In the genomic region with DNA sequence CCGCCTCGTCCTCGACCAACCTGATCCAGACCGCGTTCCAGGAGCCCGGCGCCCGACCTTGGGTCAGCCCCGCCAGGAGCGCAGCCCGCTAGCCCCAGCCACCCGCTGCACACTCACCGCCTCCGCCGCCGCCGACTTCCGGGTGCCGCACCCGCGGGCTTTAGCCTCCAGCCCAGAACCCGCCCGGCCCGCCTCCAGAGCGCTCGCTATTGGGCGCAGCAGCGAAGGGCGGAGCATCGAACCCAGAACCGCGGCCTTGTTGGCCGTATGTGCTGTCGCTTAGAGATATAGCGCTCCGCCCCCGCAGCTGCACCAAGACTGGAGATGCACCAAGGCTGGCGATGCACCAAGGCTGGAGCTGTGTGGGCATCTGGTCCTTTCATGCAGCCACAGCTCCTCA, we compare ENCODE assay signal across 8 mouse cellular contexts. TPM values are rescaled to one million over a fixed set of nuclear protein-coding genes. Genes with fewer than 3 reads are reported as not detected.
DNase-seq lines count a peak whose midpoint lies in the region; ATAC-seq and TF ChIP-seq lines count a peak whose summit lies in the region.

No protein-coding gene starts in this region.

- TF ChIP-seq POLR2A in cortical plate, adult 2 months (IDR thresholded peaks at IDR 0.05; ENCODE audit: extremely low read depth, insufficient read depth, low read length): peak; percentile 68

- peak; percentile 92 to 96 for DNase-seq in gastrocnemius, adult 8-10 months (ENCODE audit: low spot score in 2 of 2)
- peak; percentile 96 for DNase-seq in induced T-regulatory cell, adult 2 months (ENCODE audit: low read depth)
- DNase-seq in left cerebral cortex, adult 9 months (ENCODE audit: low spot score in 2 of 2): peak; percentile 94 to 98
- DNase-seq in right cerebral cortex, postnatal 14 days: peak; percentile 98
- DNase-seq in urinary bladder, postnatal 36 days (ENCODE audit: low spot score in 2 of 2): peak; percentile 95 to 97

- peaks cover 8% of the 10 kb centered on the region for H3K4me1 ChIP-seq in cortical plate, adult 2 months (ENCODE audit: control insufficient read depth, insufficient read depth, low read length)

- peak overlapping the region; percentile 60 for H3K27ac ChIP-seq in cortical plate, adult 2 months (ENCODE audit: insufficient read depth, low read length)

- no peak for TF ChIP-seq CTCF in cortical plate, adult 2 months (IDR thresholded peaks at IDR 0.05; ENCODE audit: extremely low read depth, insufficient read depth, low read length)

- peak overlapping the region; percentile 80 for H3K4me3 ChIP-seq in cortical plate, adult 2 months (ENCODE audit: insufficient read depth, low read length)

- peak; percentile 99 for ATAC-seq in activated CD4-positive, CD25-positive, alpha-beta regulatory T cell, adult 4 months
- peak; percentile 80 for ATAC-seq in megakaryocyte progenitor cell, adult 5-6 weeks (replicated peaks; ENCODE audit: poor library complexity)

RNA-seq across cellular contexts. Expression of a gene that starts 4.1 kb away (rescaled TPM):
- polyA plus RNA-seq in activated CD4-positive, CD25-positive, alpha-beta regulatory T cell, adult 4 months (2017; shearing (Covaris generic)): 10 to 100 TPM; 55.4 to 58.0 TPM
- 231 and 235 TPM in 2 replicates for polyA plus RNA-seq in cortical plate, adult 2 months (2012; rRNA removed)
- 10 to 100 TPM; 29.9 to 53.4 (median 43.1) TPM for total RNA-seq in gastrocnemius, adult 8-10 months (2022)
- 20.5 and 21.7 TPM in 2 replicates for total RNA-seq in megakaryocyte progenitor cell, adult 5-6 weeks (2015)
- total RNA-seq in megakaryocyte progenitor cell, adult 5-6 weeks (2017): 7.6 and 8.6 TPM in 2 replicates

RNA-seq across cellular contexts. Expression of a gene that starts 4.2 kb away (rescaled TPM):
- polyA plus RNA-seq in activated CD4-positive, CD25-positive, alpha-beta regulatory T cell, adult 4 months (2017; shearing (Covaris generic)): under 1 TPM; 0.51 to 0.93 TPM
- 30.6 and 35.9 TPM in 2 replicates for polyA plus RNA-seq in cortical plate, adult 2 months (2012; rRNA removed)
- 10 to 100 TPM in 2 of 4 experiments, 1 to 10 TPM in 2; 7.8 to 12.7 (median 9.9) TPM for total RNA-seq in gastrocnemius, adult 8-10 months (2022)
- 0.20 and 1.2 TPM in 2 replicates for total RNA-seq in megakaryocyte progenitor cell, adult 5-6 weeks (2015)
- total RNA-seq in megakaryocyte progenitor cell, adult 5-6 weeks (2017): 0.83 and 7.9 TPM in 2 replicates

RNA-seq across cellular contexts. Expression of a gene that starts 54.7 kb away (rescaled TPM):
- polyA plus RNA-seq in activated CD4-positive, CD25-positive, alpha-beta regulatory T cell, adult 4 months (2017; shearing (Covaris generic)): 10 to 100 TPM; 22.0 to 24.5 TPM
- polyA plus RNA-seq in cortical plate, adult 2 months (2012; rRNA removed): 36.3 and 40.9 TPM in 2 replicates
- total RNA-seq in gastrocnemius, adult 8-10 months (2022): 10 to 100 TPM; 10.7 to 14.7 (median 12.5) TPM
- total RNA-seq in megakaryocyte progenitor cell, adult 5-6 weeks (2015): 33.2 and 40.1 TPM in 2 replicates
- 44.1 and 50.9 TPM in 2 replicates for total RNA-seq in megakaryocyte progenitor cell, adult 5-6 weeks (2017)

Comparison
In these comparisons a context has a peak if more than half of its experiments do, and no peak if none do; other contexts are left out.
1. Peak in every context shown above with its lines: DNase-seq, ATAC-seq, H3K4me3 ChIP-seq and H3K27ac ChIP-seq.